23 mouse cellular contexts compared by ENCODE assay signal in the genomic region with DNA sequence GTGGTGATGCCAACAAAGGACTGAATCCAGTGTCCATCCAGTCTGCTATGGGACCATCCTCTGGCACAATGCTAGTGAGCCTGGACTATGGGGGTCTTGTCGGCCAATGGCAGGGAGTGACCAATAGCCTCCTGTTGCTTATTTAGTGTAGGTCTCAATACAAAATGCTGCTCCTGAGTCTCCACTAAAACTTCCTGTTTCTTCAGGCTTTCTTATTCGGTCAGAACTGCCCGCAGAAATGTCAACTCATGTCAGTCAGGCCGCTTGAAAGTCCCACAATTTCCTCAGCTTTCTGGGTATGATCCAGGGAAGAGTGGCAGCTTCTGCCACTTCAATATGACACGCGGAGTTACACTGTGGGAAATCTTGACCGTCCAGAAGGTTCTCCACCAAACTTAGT.
"Had no signal": no experiment of that assay in that cellular context is flagged by ENCODE, and none has a peak within 500 bp of the region (broad histone marks: within the 10 kb centered on the region; RNA-seq: fewer than 3 reads in every experiment).

No protein-coding gene starts in this region.

- ATAC-seq: hindbrain, postnatal 0 days; intestine, embryonic 16.5 days had no signal

- H3K9me3 ChIP-seq: heart, embryonic 10.5 days; heart, embryonic 12.5 days; hindbrain, embryonic 13.5 days; hindbrain, embryonic 15.5 days; kidney, embryonic 15.5 days; limb, embryonic 13.5 days; limb, embryonic 15.5 days had no signal

- H3K36me3 ChIP-seq: heart, embryonic 10.5 days; heart, embryonic 12.5 days; hindbrain, embryonic 13.5 days; hindbrain, embryonic 15.5 days; kidney, embryonic 15.5 days; limb, embryonic 13.5 days; limb, embryonic 15.5 days had no signal

- H3K4me1 ChIP-seq: heart, embryonic 12.5 days; hindbrain, embryonic 13.5 days had no signal

- H3K4me2 ChIP-seq: heart, embryonic 12.5 days; hindbrain, embryonic 13.5 days; hindbrain, embryonic 15.5 days; kidney, embryonic 15.5 days; limb, embryonic 13.5 days; limb, embryonic 15.5 days had no signal

- H3K9ac ChIP-seq: heart, embryonic 12.5 days; hindbrain, embryonic 13.5 days; hindbrain, embryonic 15.5 days; kidney, embryonic 15.5 days; limb, embryonic 13.5 days; limb, embryonic 15.5 days had no signal

- DNase-seq: gastrocnemius, postnatal 14 days; gastrocnemius, postnatal 36 days; heart, adult 18-20 months; heart, postnatal 10 days; heart, postnatal 4 days; kidney, adult 11 months; kidney, adult 2 months; kidney, adult 9 months; kidney, postnatal 14 days; kidney, postnatal 36 days; layer of hippocampus, adult 9-11 months; layer of hippocampus, postnatal 36 days; left cerebral cortex, postnatal 4 days had no signal

- H3K27ac ChIP-seq: heart, embryonic 10.5 days; hindbrain, embryonic 13.5 days; hindbrain, embryonic 15.5 days; hindbrain, postnatal 0 days; kidney, embryonic 15.5 days; kidney, postnatal 0 days; limb, embryonic 13.5 days; limb, embryonic 15.5 days had no signal

- H3K27me3 ChIP-seq: heart, embryonic 12.5 days; hindbrain, embryonic 15.5 days; kidney, embryonic 15.5 days; limb, embryonic 13.5 days; limb, embryonic 15.5 days had no signal

- H3K4me3 ChIP-seq: heart, embryonic 10.5 days; heart, embryonic 12.5 days; hindbrain, embryonic 13.5 days; hindbrain, embryonic 15.5 days; kidney, embryonic 15.5 days; limb, embryonic 13.5 days; limb, embryonic 15.5 days had no signal
